14 mouse cellular contexts compared by ENCODE assay signal in the genomic region with DNA sequence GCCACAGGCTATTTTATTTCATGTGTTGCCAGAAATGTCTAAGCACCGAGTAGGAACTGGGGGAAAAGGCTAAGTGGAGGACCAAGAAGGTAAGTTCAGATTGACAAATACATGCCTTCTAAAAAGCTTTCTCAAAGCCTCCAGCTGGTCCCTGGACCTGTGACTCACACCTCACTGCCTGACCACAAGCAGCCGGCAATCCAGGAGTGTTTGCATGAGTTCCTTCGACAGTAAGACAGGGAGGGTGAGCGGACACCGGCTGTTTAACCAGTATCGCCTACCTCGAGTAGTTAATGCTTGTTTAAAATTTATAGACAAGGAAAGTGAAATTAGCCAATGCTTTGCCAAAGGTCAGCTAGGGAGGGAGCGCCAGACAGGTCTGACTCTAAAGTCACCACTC.
DNase-seq lines count a peak whose midpoint lies in the region; ATAC-seq and TF ChIP-seq lines count a peak whose summit lies in the region.
"Had no signal": no experiment of that assay in that cellular context is flagged by ENCODE, and none has a peak within 500 bp of the region (broad histone marks: within the 10 kb centered on the region; RNA-seq: fewer than 3 reads in every experiment).

No protein-coding gene starts in this region.

- peak; percentile 53 for ATAC-seq in intestine, embryonic 15.5 days
- peak; percentile 80 for ATAC-seq in kidney, embryonic 16.5 days (ENCODE audit: low FRiP score, low TSS enrichment)
- no peak for ATAC-seq in liver, postnatal 0 days
- ATAC-seq: activated CD4-positive, CD25-positive, alpha-beta regulatory T cell, adult 4 months; forebrain, embryonic 14.5 days had no signal

- intact Hi-C loops in heart, postnatal 36 days (cut with DNase I): no loop called here

- no peaks in the 10 kb centered on the region for H3K9me3 ChIP-seq in intestine, embryonic 15.5 days
- H3K9me3 ChIP-seq in kidney, embryonic 16.5 days (ENCODE audit: low read length): no peaks in the 10 kb centered on the region
- H3K9me3 ChIP-seq in liver, postnatal 0 days (ENCODE audit: low read length): no peaks in the 10 kb centered on the region
- H3K9me3 ChIP-seq: embryonic facial prominence, embryonic 15.5 days; neural tube, embryonic 15.5 days had no signal

- TF ChIP-seq CTCF in liver, postnatal 0 days (IDR thresholded peaks at IDR 0.05; ENCODE audit: low read depth): no peak

- no peaks in the 10 kb centered on the region for H3K27me3 ChIP-seq in intestine, embryonic 15.5 days (replicated peaks)
- no peaks in the 10 kb centered on the region for H3K27me3 ChIP-seq in kidney, embryonic 16.5 days (ENCODE audit: insufficient read depth, low read length)
- H3K27me3 ChIP-seq in liver, postnatal 0 days (ENCODE audit: insufficient read depth, low read length): no peaks in the 10 kb centered on the region
- H3K27me3 ChIP-seq: embryonic facial prominence, embryonic 15.5 days; neural tube, embryonic 15.5 days had no signal

- DNase-seq in 3T3-L1 (ENCODE audit: low read depth, low spot score) (peak; percentile 85), A20 (ENCODE audit: low read depth, low spot score) (peak; percentile 42)
- no peak for DNase-seq in heart, adult 18-20 months
- DNase-seq in heart, postnatal 36 days: no peak
- no peak for DNase-seq in liver, postnatal 0 days
- DNase-seq: cerebellum, adult 2 months; left cerebral cortex, postnatal 4 days had no signal

- H3K27ac ChIP-seq in intestine, embryonic 15.5 days: no peak overlapping the region
- H3K27ac ChIP-seq in kidney, embryonic 16.5 days (ENCODE audit: low read length): no peak overlapping the region
- no peak overlapping the region for H3K27ac ChIP-seq in liver, postnatal 0 days (ENCODE audit: low read depth)
- H3K27ac ChIP-seq: embryonic facial prominence, embryonic 15.5 days; liver, embryonic 14.5 days; neural tube, embryonic 15.5 days had no signal

- H3K4me3 ChIP-seq in intestine, embryonic 15.5 days (replicated peaks): no peak overlapping the region
- H3K4me3 ChIP-seq in kidney, embryonic 16.5 days (ENCODE audit: low read length): no peak overlapping the region
- H3K4me3 ChIP-seq in liver, postnatal 0 days (ENCODE audit: low read depth, low read length): no peak overlapping the region
- H3K4me3 ChIP-seq: embryonic facial prominence, embryonic 15.5 days; neural tube, embryonic 15.5 days had no signal

- no peaks in the 10 kb centered on the region for H3K36me3 ChIP-seq in intestine, embryonic 15.5 days
- H3K36me3 ChIP-seq in kidney, embryonic 16.5 days (ENCODE audit: insufficient read depth, low read length): no peaks in the 10 kb centered on the region
- no peaks in the 10 kb centered on the region for H3K36me3 ChIP-seq in liver, postnatal 0 days (replicated peaks; ENCODE audit: insufficient read depth, low read length)
- H3K36me3 ChIP-seq: embryonic facial prominence, embryonic 15.5 days; neural tube, embryonic 15.5 days had no signal

- 21% methylated on average over 8 of the region's 8 CpGs for WGBS in intestine, embryonic 15.5 days
- WGBS in kidney, embryonic 16.5 days: 13% methylated on average over 8 of the region's 8 CpGs
- WGBS in liver, postnatal 0 days (ENCODE audit: insufficient replicate concordance): 50% methylated on average over 8 of the region's 8 CpGs

- H3K9ac ChIP-seq in intestine, embryonic 15.5 days: no peak overlapping the region
- H3K9ac ChIP-seq in kidney, embryonic 16.5 days (replicated peaks; ENCODE audit: low read length): no peak overlapping the region
- no peak overlapping the region for H3K9ac ChIP-seq in liver, postnatal 0 days (replicated peaks)
- H3K9ac ChIP-seq: embryonic facial prominence, embryonic 15.5 days; liver, embryonic 14.5 days; neural tube, embryonic 15.5 days had no signal

- TF ChIP-seq EP300 in liver, postnatal 0 days (IDR thresholded peaks at IDR 0.05; ENCODE audit: low read depth): no peak

- 0 out of 2 replicates have a peak, but pooled peaks cover 4% of the 10 kb centered on the region for H3K4me1 ChIP-seq in intestine, embryonic 15.5 days (replicated peaks)
- H3K4me1 ChIP-seq in kidney, embryonic 16.5 days (ENCODE audit: insufficient read depth, low read length): peaks cover 9% of the 10 kb centered on the region; the same call in 1 of the 2 replicates
- H3K4me1 ChIP-seq in liver, postnatal 0 days (ENCODE audit: insufficient read depth): peaks cover 15% of the 10 kb centered on the region
- H3K4me1 ChIP-seq: embryonic facial prominence, embryonic 15.5 days; neural tube, embryonic 15.5 days had no signal

- no peak overlapping the region for H3K4me2 ChIP-seq in intestine, embryonic 15.5 days (replicated peaks)
- H3K4me2 ChIP-seq in kidney, embryonic 16.5 days (replicated peaks; ENCODE audit: low read depth, low read length): no peak overlapping the region
- H3K4me2 ChIP-seq in liver, postnatal 0 days (ENCODE audit: low read depth, low read length): no peak overlapping the region
- H3K4me2 ChIP-seq: embryonic facial prominence, embryonic 15.5 days; neural tube, embryonic 15.5 days had no signal

Comparison
In these comparisons a context has a peak if more than half of its experiments do, and no peak if none do; other contexts are left out.
1. DNase-seq: peak in 3T3-L1 (single experiment) and A20 (single experiment); none in heart, adult 18-20 months (0 of 2), heart, postnatal 36 days (0 of 2) and liver, postnatal 0 days (single experiment).